Mouse (Mus musculus) layer of hippocampus, adult 11-12 months (tissue): Measurements from ENCODE around the gene Klhl20.
A peak's percentile ranks its signal among the peaks of the same experiment; 100 is the strongest.

ENCODE experiments used
- DNase-seq: peaks from one replicate; pipeline ENCODE4 v3.0.0; 2022; ENCODE audit warnings: low spot score

Gene Klhl20

GRCm38 (mm10) chr1:161071272-161071620 lies 60.1 kb downstream of the Klhl20 start:
- DNase-seq = no peak

- DNase-seq = peak; percentile 97
Observed at GRCm38 (mm10) chr1:161070352-161071271, 60.7 kb downstream of the Klhl20 start, which contains the start of the genes Dars2 and Cenpl. Gene Dars2 (minus strand): TSS chr1:161070658. Gene Cenpl (plus strand): TSS chr1:161070713.

DNA sequence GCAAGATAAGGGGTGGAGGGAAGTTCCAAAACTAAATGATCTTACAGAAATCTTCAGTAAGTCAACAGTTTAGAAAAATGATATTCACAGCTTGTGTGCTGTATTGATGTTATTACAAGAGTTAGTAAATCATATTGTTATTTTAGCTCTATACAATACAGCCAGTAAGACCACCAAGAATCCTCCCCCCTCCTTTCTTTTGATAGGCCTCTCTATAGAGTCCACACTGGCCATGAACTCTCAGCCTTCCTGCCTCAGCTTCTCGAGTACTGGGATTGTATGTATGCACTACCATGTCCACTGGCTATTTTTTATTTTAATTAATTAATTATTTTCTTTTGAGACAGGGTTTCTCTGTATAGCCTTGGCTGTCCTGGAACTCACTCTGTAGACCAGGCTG lies 68.0 kb downstream of the Klhl20 start:
- DNase-seq = no peak

GRCm38 (mm10) chr1:161057164-161057563 lies 74.1 kb downstream of the Klhl20 start:
- no peak for DNase-seq

GRCm38 (mm10) chr1:161046972-161047371 lies 84.3 kb downstream of the Klhl20 start:
- DNase-seq = no peak

GRCm38 (mm10) chr1:161041261-161042020 lies 89.9 kb downstream of the Klhl20 start:
- no peak for DNase-seq

GRCm38 (mm10) chr1:161040855-161041254 lies 90.5 kb downstream of the Klhl20 start:
- no peak for DNase-seq

DNA sequence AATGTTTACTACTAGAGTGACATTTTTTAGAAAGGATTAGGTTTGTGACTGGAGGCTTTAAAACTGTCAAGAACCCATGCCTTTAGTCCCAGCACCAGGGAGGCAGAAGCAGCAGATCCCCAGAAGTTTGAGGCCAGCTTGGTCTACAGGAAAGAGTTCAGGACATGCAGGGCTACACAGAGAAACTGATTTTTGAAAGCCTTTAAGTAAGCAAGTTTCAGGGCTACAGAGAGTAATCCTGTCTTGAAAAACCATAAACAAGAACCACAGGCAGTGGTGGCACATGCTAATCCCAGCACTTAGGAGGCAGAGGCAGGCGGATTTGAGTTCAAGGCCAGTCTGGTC lies 90.9 kb downstream of the Klhl20 start:
- DNase-seq = no peak

- no peak for DNase-seq
Observed at GRCm38 (mm10) chr1:161039741-161040425, 91.4 kb downstream of the Klhl20 start.

GRCm38 (mm10) chr1:161038968-161039721 lies 92.2 kb downstream of the Klhl20 start:
- no peak for DNase-seq
